Mouse (Mus musculus): ENCODE results near the gene Clcf1.

DNA sequence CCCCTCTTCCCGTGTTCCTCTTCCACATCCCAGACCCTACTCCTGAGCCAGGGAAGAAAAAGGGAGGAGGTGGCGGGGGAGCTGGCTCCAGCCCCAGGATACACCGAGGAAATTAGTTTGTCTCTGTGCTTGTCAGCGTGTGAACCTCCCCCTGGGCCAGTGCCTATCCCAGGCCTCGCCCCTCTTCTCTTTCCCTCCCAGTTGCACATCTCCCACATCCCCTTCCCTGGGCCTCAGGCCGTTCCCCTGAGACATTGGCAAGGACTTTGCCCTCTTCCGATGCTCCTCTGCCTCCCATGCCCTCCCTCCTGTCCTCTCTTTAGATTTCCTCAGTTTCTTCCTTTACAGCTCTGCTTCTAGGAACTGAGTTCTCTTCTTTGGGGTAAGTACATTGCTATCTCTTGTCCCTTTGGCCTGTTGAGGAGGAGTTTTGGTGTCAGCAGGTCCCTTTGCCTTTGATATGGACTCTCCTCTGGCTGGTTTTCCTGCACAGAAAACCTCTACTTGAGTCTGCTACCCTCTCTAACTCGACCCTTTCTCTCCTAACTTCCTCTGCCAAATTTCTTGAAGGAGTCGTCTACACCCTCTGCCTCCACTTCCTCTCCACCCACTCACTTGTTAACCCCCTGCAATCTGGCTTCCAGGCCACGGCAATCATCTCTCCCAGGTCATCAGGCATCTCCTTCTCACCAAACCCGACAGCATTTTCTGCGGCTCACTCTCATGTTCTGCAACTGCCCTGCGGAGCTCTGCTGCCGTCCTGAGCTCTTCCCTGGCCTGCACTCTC is 7.1 kb downstream of the Clcf1 start:
- peak; percentile 50 to 58; a peak in 2 of 4 replicates for TF ChIP-seq EP300 (IDR thresholded peaks at IDR 0.05; ENCODE audit: low read depth in 1 of 2, low read length in 2 of 2)
- peak in 1 of 2 experiments; percentile 67; a peak in 2 of 4 replicates for TF ChIP-seq POLR2A (IDR thresholded peaks at IDR 0.05; ENCODE audit: control insufficient read depth in 1 of 2, insufficient read depth in 1 of 2, low read depth in 1 of 2, low read length in 2 of 2, poor library complexity in 1 of 2)
- TF ChIP-seq SIN3A (IDR thresholded peaks at IDR 0.05; ENCODE audit: low read length): no peak; the same call in 1 of the 2 replicates
- no peak for TF ChIP-seq USF1 (IDR thresholded peaks at IDR 0.05; ENCODE audit: low read depth, low read length)

Data from MEL (cell line).